Mouse (Mus musculus): Measurements from ENCODE around the gene Col23a1. TPM values are rescaled to one million over a fixed set of nuclear protein-coding genes. Genes with fewer than 3 reads are reported as not detected.
"Not testable (repeated sequence)": the region's sequence is repeated elsewhere in the genome, so short reads cannot be mapped to it uniquely, and the experiment has no call there.

Gene Col23a1
- polyA plus RNA-seq, 1 experiment, result 10.3 TPM

DNA sequence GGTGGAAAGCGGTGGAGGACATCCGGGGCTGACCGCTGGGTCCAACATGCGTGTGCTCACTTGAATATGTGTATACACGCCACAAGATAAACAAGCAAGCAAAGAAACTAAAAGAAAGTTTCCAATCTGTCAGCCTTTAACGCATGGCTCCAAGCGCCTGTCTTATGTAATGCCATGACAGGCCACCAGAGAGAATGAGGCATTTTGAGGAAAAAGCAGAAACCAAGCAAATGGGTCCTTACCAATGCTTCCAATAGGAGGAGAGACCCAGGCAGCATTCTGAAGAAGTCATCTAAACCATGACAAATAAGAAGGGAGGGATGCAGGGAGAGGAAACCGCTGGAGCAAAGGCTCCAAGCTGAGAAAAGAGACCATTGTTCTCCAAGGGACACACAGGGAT lies 324.5 kb downstream of the Col23a1 start:
- Histone ChIP-seq H3K4me2 (ENCODE audit: low read depth) (no peak overlapping the region), H3K36me3 (ENCODE audit: control insufficient read depth, insufficient read depth) (no peaks in the 10 kb centered on the region), H3K4me3 (no peak overlapping the region), H3K27me3 (ENCODE audit: control insufficient read depth, insufficient read depth, insufficient read length) (no peaks in the 10 kb centered on the region), H3ac (ENCODE audit: control insufficient read depth, insufficient read length) (no peak overlapping the region), H3K79me2 (ENCODE audit: control insufficient read depth, insufficient read depth) (no peaks in the 10 kb centered on the region)
- no peak for TF ChIP-seq MYOD1 (IDR thresholded peaks at IDR 0.05; ENCODE audit: control insufficient read depth in 1 of 3, insufficient read length in 2 of 3, low read depth in 2 of 3)
- no peak for TF ChIP-seq USF1 (IDR thresholded peaks at IDR 0.05; ENCODE audit: low read depth)
- no peak for TF ChIP-seq MAX (IDR thresholded peaks at IDR 0.05; ENCODE audit: low read depth)
- TF ChIP-seq E2F4 (IDR thresholded peaks at IDR 0.05; ENCODE audit: insufficient read depth), result no peak
- no peak for TF ChIP-seq TCF12 (IDR thresholded peaks at IDR 0.05; ENCODE audit: insufficient read depth, poor library complexity, severe bottlenecking)
- TF ChIP-seq TCF3 (IDR thresholded peaks at IDR 0.05; ENCODE audit: insufficient read length, low read depth), result no peak
- no peak for TF ChIP-seq SRF (IDR thresholded peaks at IDR 0.05; ENCODE audit: control insufficient read depth, insufficient read length, low read depth)
- no peak for TF ChIP-seq CEBPB (IDR thresholded peaks at IDR 0.05; ENCODE audit: insufficient read depth, poor library complexity, severe bottlenecking)
- TF ChIP-seq REST (IDR thresholded peaks at IDR 0.05; ENCODE audit: insufficient read depth, insufficient read length), result no peak
- TF ChIP-seq POLR2A (IDR thresholded peaks at IDR 0.05; ENCODE audit: insufficient read length, low read depth), result no peak
- TF ChIP-seq POLR2AphosphoS2 (IDR thresholded peaks at IDR 0.05; ENCODE audit: insufficient read length, low read depth), result no peak
- no peak for TF ChIP-seq MYOG (IDR thresholded peaks at IDR 0.05; ENCODE audit: control insufficient read depth in 1 of 3, insufficient read depth in 1 of 3, insufficient read length in 2 of 3, low read depth in 2 of 3)

DNA sequence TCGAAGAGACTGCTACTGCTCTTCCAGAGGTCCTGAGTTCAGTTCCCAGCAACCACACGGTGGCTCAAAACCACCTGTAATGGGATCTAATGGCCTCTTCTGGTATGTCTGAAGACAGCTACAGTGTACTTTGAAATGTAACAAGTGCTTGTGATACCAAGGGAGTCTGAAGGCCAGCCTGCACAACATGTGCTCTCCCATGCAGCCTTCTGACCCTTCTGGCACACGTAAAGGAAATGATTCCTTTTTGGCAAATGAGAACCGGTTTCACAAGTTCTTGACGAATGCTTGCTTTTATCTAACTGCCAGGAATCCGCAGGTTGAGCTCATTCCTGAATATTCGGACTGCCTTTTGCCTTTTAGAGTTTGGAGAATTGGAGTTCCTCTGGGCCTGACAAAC lies 325.4 kb downstream of the Col23a1 start:
- peak overlapping the region; percentile 20 for H3K4me3 ChIP-seq
- H3K27me3 ChIP-seq (ENCODE audit: control insufficient read depth, insufficient read depth, insufficient read length), result no peaks in the 10 kb centered on the region
- H3K36me3 ChIP-seq (ENCODE audit: control insufficient read depth, insufficient read depth), result no peaks in the 10 kb centered on the region
- TF ChIP-seq TCF3 (IDR thresholded peaks at IDR 0.05; ENCODE audit: insufficient read length, low read depth) (no peak), MYOD1 (IDR thresholded peaks at IDR 0.05; ENCODE audit: control insufficient read depth in 1 of 3, insufficient read length in 2 of 3, low read depth in 2 of 3) (no peak), E2F4 (IDR thresholded peaks at IDR 0.05; ENCODE audit: insufficient read depth) (no peak), USF1 (IDR thresholded peaks at IDR 0.05; ENCODE audit: low read depth) (no peak), MAX (IDR thresholded peaks at IDR 0.05; ENCODE audit: low read depth) (no peak), CEBPB (IDR thresholded peaks at IDR 0.05; ENCODE audit: insufficient read depth, poor library complexity, severe bottlenecking) (no peak), TCF12 (IDR thresholded peaks at IDR 0.05; ENCODE audit: insufficient read depth, poor library complexity, severe bottlenecking) (no peak), POLR2A (IDR thresholded peaks at IDR 0.05; ENCODE audit: insufficient read length, low read depth) (no peak)
- peaks cover 4% of the 10 kb centered on the region for H3K79me2 ChIP-seq (ENCODE audit: control insufficient read depth, insufficient read depth)
- peak overlapping the region; percentile 77 for H3K4me2 ChIP-seq (ENCODE audit: low read depth)
- peak overlapping the region; percentile 7 for H3ac ChIP-seq (ENCODE audit: control insufficient read depth, insufficient read length)

GRCm38 (mm10) chr11:51615601-51616000 lies 325.9 kb downstream of the Col23a1 start:
- H3K36me3 ChIP-seq (ENCODE audit: control insufficient read depth, insufficient read depth), result no peaks in the 10 kb centered on the region
- no peaks in the 10 kb centered on the region for H3K27me3 ChIP-seq (ENCODE audit: control insufficient read depth, insufficient read depth, insufficient read length)
- H3K4me3 ChIP-seq, result peak overlapping the region; percentile 20
- H3ac ChIP-seq (ENCODE audit: control insufficient read depth, insufficient read length), result peak overlapping the region; percentile 7
- peaks cover 8% of the 10 kb centered on the region for H3K79me2 ChIP-seq (ENCODE audit: control insufficient read depth, insufficient read depth)
- TF ChIP-seq MYOD1 (IDR thresholded peaks at IDR 0.05; ENCODE audit: control insufficient read depth in 1 of 3, insufficient read length in 2 of 3, low read depth in 2 of 3) (no peak), USF1 (IDR thresholded peaks at IDR 0.05; ENCODE audit: low read depth) (no peak), POLR2AphosphoS2 (IDR thresholded peaks at IDR 0.05; ENCODE audit: insufficient read length, low read depth) (peak; percentile 90), CEBPB (IDR thresholded peaks at IDR 0.05; ENCODE audit: insufficient read depth, poor library complexity, severe bottlenecking) (no peak), REST (IDR thresholded peaks at IDR 0.05; ENCODE audit: insufficient read depth, insufficient read length) (no peak), MAX (IDR thresholded peaks at IDR 0.05; ENCODE audit: low read depth) (no peak), POLR2A (IDR thresholded peaks at IDR 0.05; ENCODE audit: insufficient read length, low read depth) (peak; percentile 83), MYOG (IDR thresholded peaks at IDR 0.05; ENCODE audit: control insufficient read depth in 1 of 3, insufficient read depth in 1 of 3, insufficient read length in 2 of 3, low read depth in 2 of 3) (no peak), E2F4 (IDR thresholded peaks at IDR 0.05; ENCODE audit: insufficient read depth) (peak; percentile 84), SRF (IDR thresholded peaks at IDR 0.05; ENCODE audit: control insufficient read depth, insufficient read length, low read depth) (no peak), TCF3 (IDR thresholded peaks at IDR 0.05; ENCODE audit: insufficient read length, low read depth) (no peak), TCF12 (IDR thresholded peaks at IDR 0.05; ENCODE audit: insufficient read depth, poor library complexity, severe bottlenecking) (no peak)
- H3K4me2 ChIP-seq (ENCODE audit: low read depth), result peak overlapping the region; percentile 77

DNA sequence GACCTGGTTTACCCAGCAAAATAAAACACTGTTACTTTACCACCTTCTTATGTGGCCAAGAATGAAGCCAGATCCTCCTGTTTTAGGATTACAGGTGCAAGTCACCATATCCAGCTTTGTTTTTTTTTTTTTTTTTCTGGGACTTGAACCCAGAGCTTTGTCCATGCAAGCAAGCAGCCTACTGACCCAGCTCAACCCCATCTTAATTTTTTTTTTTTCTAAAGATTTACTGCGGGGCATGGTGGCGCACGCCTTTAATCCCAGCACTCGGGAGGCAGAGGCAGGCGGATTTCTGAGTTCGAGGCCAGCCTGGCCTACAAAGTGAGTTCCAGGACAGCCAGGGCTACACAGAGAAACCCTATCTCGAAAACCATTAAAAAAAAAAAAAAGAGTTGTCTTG lies 326.4 kb downstream of the Col23a1 start:
- not testable (repeated sequence) for H3K36me3 ChIP-seq (ENCODE audit: control insufficient read depth, insufficient read depth); H3K27me3 ChIP-seq (ENCODE audit: control insufficient read depth, insufficient read depth, insufficient read length); H3ac ChIP-seq (ENCODE audit: control insufficient read depth, insufficient read length)
- H3K4me2 ChIP-seq (ENCODE audit: low read depth), result peak overlapping the region; percentile 77
- H3K4me3 ChIP-seq, result peak overlapping the region; percentile 20
- peaks cover 13% of the 10 kb centered on the region for H3K79me2 ChIP-seq (ENCODE audit: control insufficient read depth, insufficient read depth)

DNA sequence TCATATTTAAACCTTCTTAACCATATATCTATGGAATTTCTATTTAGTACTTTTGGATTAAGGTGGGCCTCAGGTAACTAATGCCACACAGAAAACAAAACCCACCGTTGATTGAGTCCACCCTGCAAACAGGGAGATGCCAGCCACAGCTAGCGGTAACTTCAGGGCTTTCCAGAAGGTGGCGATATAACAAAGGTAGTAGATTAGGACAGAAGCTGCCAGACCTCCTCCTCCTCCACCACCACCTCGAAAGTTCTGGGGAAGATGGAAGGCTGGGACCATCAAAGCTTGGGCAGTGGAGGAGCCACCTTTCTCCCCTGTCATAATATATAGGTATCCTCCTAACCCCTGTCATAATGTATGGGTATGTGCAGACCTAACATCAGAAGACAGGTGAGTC lies 328.0 kb downstream of the Col23a1 start:
- Histone ChIP-seq H3K4me3 (no peak overlapping the region), H3K36me3 (ENCODE audit: control insufficient read depth, insufficient read depth) (peaks cover 9% of the 10 kb centered on the region), H3K4me2 (ENCODE audit: low read depth) (no peak overlapping the region), H3K27me3 (ENCODE audit: control insufficient read depth, insufficient read depth, insufficient read length) (no peaks in the 10 kb centered on the region), H3K79me2 (ENCODE audit: control insufficient read depth, insufficient read depth) (peaks cover 21% of the 10 kb centered on the region), H3ac (ENCODE audit: control insufficient read depth, insufficient read length) (no peak overlapping the region)
- TF ChIP-seq MYOG (IDR thresholded peaks at IDR 0.05; ENCODE audit: control insufficient read depth in 1 of 3, insufficient read depth in 1 of 3, insufficient read length in 2 of 3, low read depth in 2 of 3), result no peak
- TF ChIP-seq TCF12 (IDR thresholded peaks at IDR 0.05; ENCODE audit: insufficient read depth, poor library complexity, severe bottlenecking), result no peak
- TF ChIP-seq E2F4 (IDR thresholded peaks at IDR 0.05; ENCODE audit: insufficient read depth), result no peak
- TF ChIP-seq MAX (IDR thresholded peaks at IDR 0.05; ENCODE audit: low read depth), result no peak
- TF ChIP-seq CEBPB (IDR thresholded peaks at IDR 0.05; ENCODE audit: insufficient read depth, poor library complexity, severe bottlenecking), result no peak
- no peak for TF ChIP-seq USF1 (IDR thresholded peaks at IDR 0.05; ENCODE audit: low read depth)
- TF ChIP-seq SRF (IDR thresholded peaks at IDR 0.05; ENCODE audit: control insufficient read depth, insufficient read length, low read depth), result no peak
- TF ChIP-seq REST (IDR thresholded peaks at IDR 0.05; ENCODE audit: insufficient read depth, insufficient read length), result no peak
- no peak for TF ChIP-seq POLR2AphosphoS2 (IDR thresholded peaks at IDR 0.05; ENCODE audit: insufficient read length, low read depth)
- TF ChIP-seq POLR2A (IDR thresholded peaks at IDR 0.05; ENCODE audit: insufficient read length, low read depth), result no peak
- TF ChIP-seq TCF3 (IDR thresholded peaks at IDR 0.05; ENCODE audit: insufficient read length, low read depth), result no peak
- no peak for TF ChIP-seq MYOD1 (IDR thresholded peaks at IDR 0.05; ENCODE audit: control insufficient read depth in 1 of 3, insufficient read length in 2 of 3, low read depth in 2 of 3)

All from myocyte (in vitro differentiated cells).